Mouse (Mus musculus) Patski (cell line): ENCODE measurements at regions not wholly inside any gene's neighbourhood (a gene's known extent, or its start where the extent isn't known, plus 50 kb on each side); places are given as distances from the start of the nearest gene placed in this dataset.
A peak's percentile ranks its signal among the peaks of the same experiment; 100 is the strongest.

Source experiments
- ATAC-seq: fragments of 100-300 bp; one replicate; pipeline ENCODE4 v1.8.0; 2021
- CTCF ChIA-PET: fragments of 350-600 bp; sonication (Branson Sonifier 250); formaldehyde crosslinking; loops from one replicate; lab custom pipeline; 2022; ENCODE audit warnings: inconsistent platforms; lab: Charles Lee
- POLR2A ChIA-PET: fragments of 350-600 bp; sonication (Branson Sonifier 250); formaldehyde crosslinking; loops from one replicate; lab custom pipeline; 2022; ENCODE audit warnings: antibody characterized with exemption, inconsistent platforms; lab: Charles Lee
- DNase-seq: peaks from one replicate; pipeline ENCODE4 v3.0.0-alpha.2; 2011; ENCODE audit warnings: low read depth, low spot score
- H3K27me3 ChIP-seq: fragments of 371-371 bp; one replicate; pipeline ENCODE4 v1.5.1; 2021
- CTCF ChIP-seq: fragments of 100-300 bp; IDR thresholded peaks from one replicate; pipeline ENCODE4 v1.5.1; 2021
- in situ Hi-C: fragments of 300-500 bp; cut with MboI; formaldehyde crosslinking; loops from 3 replicates; pipeline ENCODE4 v1.11.1; 2018; ENCODE audit warnings: low pct_unique_long_range_greater_than_20kb, mixed read lengths

GRCm38 (mm10) chr8:64343600-64343999, 137.5 kb upstream of the Tll1 start:
- in situ Hi-C loops = no loop called here
- CTCF ChIA-PET = no interaction called here
- no peak for ATAC-seq
- no peak for DNase-seq
- no peaks in the 10 kb centered on the region for H3K27me3 ChIP-seq
- TF ChIP-seq CTCF = no peak
- POLR2A ChIA-PET = no interaction called here

- no peaks in the 10 kb centered on the region for H3K27me3 ChIP-seq
- ChIA-PET CTCF (interaction anchor here (1.2 kb wide), 1 partner anchor 28 kb away, joined by 3 read pairs; no protein-coding TSS in a partner anchor), POLR2A (no interaction called here)
- no peak for TF ChIP-seq CTCF
- in situ Hi-C loops = no loop called here
- DNase-seq (no peak), ATAC-seq (no peak)
Observed at GRCm38 (mm10) chr8:64342397-64342796, 136.3 kb upstream of the Tll1 start.

GRCm38 (mm10) chr8:64337356-64337755, 131.3 kb upstream of the Tll1 start:
- POLR2A ChIA-PET = no interaction called here

GRCm38 (mm10) chr8:64336546-64336945, 130.5 kb upstream of the Tll1 start:
- DNase-seq (no peak), ATAC-seq (no peak)
- ChIA-PET CTCF (interaction anchor here (0.9 kb wide), 1 partner anchor 10 kb away, joined by 4 read pairs; no protein-coding TSS in a partner anchor), POLR2A (no interaction called here)
- TF ChIP-seq CTCF = no peak
- in situ Hi-C loops = no loop called here
- no peaks in the 10 kb centered on the region for H3K27me3 ChIP-seq

More at GRCm38 (mm10) chr8:64337356-64337755, 131.3 kb upstream of the Tll1 start:
- TF ChIP-seq CTCF = no peak
- DNase-seq = no peak
- CTCF ChIA-PET = no interaction called here
- H3K27me3 ChIP-seq = no peaks in the 10 kb centered on the region
- in situ Hi-C loops = no loop called here
- ATAC-seq = no peak

GRCm38 (mm10) chr8:64335495-64335894, 129.4 kb upstream of the Tll1 start:
- no peaks in the 10 kb centered on the region for H3K27me3 ChIP-seq
- ATAC-seq (no peak), DNase-seq (no peak)
- in situ Hi-C loops = no loop called here
- CTCF ChIA-PET = no interaction called here
- POLR2A ChIA-PET = no interaction called here
- TF ChIP-seq CTCF = no peak

- ChIA-PET CTCF (interaction anchor here (1.7 kb wide), 1 partner anchor 10 kb away, joined by 4 read pairs; no protein-coding TSS in a partner anchor), POLR2A (interaction anchor here (0.6 kb wide), 1 partner anchor 385 kb away, joined by 5 read pairs; no protein-coding TSS in a partner anchor)
- ATAC-seq (peak; percentile 84), DNase-seq (no peak)
- no peaks in the 10 kb centered on the region for H3K27me3 ChIP-seq
- TF ChIP-seq CTCF = no peak
- in situ Hi-C loops = no loop called here
Observed at GRCm38 (mm10) chr8:64323985-64324384, 117.9 kb upstream of the Tll1 start.

- in situ Hi-C loops = no loop called here
Observed at GRCm38 (mm10) chr8:64320343-64320742, 114.3 kb upstream of the Tll1 start.

GRCm38 (mm10) chr8:64319220-64319820, 113.2 kb upstream of the Tll1 start:
- CTCF ChIA-PET = interaction anchor here (1.0 kb wide), 1 partner anchor 12 kb away, joined by 6 read pairs; no protein-coding TSS in a partner anchor
- no peak for TF ChIP-seq CTCF
- DNase-seq (no peak), ATAC-seq (no peak)
- POLR2A ChIA-PET = interaction anchor here (0.7 kb wide), 2 partner anchors 107 to 1458 kb away, joined by 3 to 5 read pairs; no protein-coding TSS in a partner anchor
- H3K27me3 ChIP-seq = no peaks in the 10 kb centered on the region
- in situ Hi-C loops = no loop called here

More at GRCm38 (mm10) chr8:64320343-64320742, 114.3 kb upstream of the Tll1 start:
- ChIA-PET POLR2A (no interaction called here), CTCF (no interaction called here)
- no peak for TF ChIP-seq CTCF
- no peaks in the 10 kb centered on the region for H3K27me3 ChIP-seq
- ATAC-seq (no peak), DNase-seq (no peak)

- POLR2A ChIA-PET = no interaction called here
- in situ Hi-C loops = no loop called here
- DNase-seq (no peak), ATAC-seq (no peak)
- TF ChIP-seq CTCF = no peak
- no peaks in the 10 kb centered on the region for H3K27me3 ChIP-seq
- CTCF ChIA-PET = interaction anchor here (1.0 kb wide), 1 partner anchor 11 kb away, joined by 6 read pairs; no protein-coding TSS in a partner anchor
Observed at GRCm38 (mm10) chr8:64318524-64319219, 112.6 kb upstream of the Tll1 start.

- no peak for TF ChIP-seq CTCF
- DNase-seq (no peak), ATAC-seq (no peak)
- in situ Hi-C loops = no loop called here
- POLR2A ChIA-PET = interaction anchor here (0.5 kb wide), 1 partner anchor 51 kb away, joined by 9 read pairs; no protein-coding TSS in a partner anchor
- no peaks in the 10 kb centered on the region for H3K27me3 ChIP-seq
- CTCF ChIA-PET = no interaction called here
Observed at GRCm38 (mm10) chr8:64317815-64318214, 111.7 kb upstream of the Tll1 start.

- no peaks in the 10 kb centered on the region for H3K27me3 ChIP-seq
- POLR2A ChIA-PET = no interaction called here
- DNase-seq (no peak), ATAC-seq (no peak)
- TF ChIP-seq CTCF = no peak
- CTCF ChIA-PET = interaction anchor here (0.9 to 1.1 kb wide), 2 partner anchors 11 to 23 kb away, joined by 5 to 6 read pairs; no protein-coding TSS in a partner anchor
- in situ Hi-C loops = no loop called here
Observed at GRCm38 (mm10) chr8:64307995-64308394, 101.9 kb upstream of the Tll1 start.
